Mouse (Mus musculus): ENCODE results near the gene Rassf8. TPM values are rescaled to one million over a fixed set of nuclear protein-coding genes. Genes with fewer than 3 reads are reported as not detected.

The Rassf8 gene
- 4.4 and 6.9 TPM in 2 replicates for polyA plus RNA-seq (2014; fragmentation: Nextera tagmentation; extraction: Ambion mirVana)

GRCm38 (mm10) chr6:145746132-145746849 is at the start of gene Rassf8:
Rassf8 (plus strand) TSS chr6:145746748.
- H3K36me3 ChIP-seq (ENCODE audit: control insufficient read depth, insufficient read depth, low read length) = no peaks in the 10 kb centered on the region
- no peaks in the 10 kb centered on the region; the same call in 1 of the 2 replicates for H3K27me3 ChIP-seq (ENCODE audit: control insufficient read depth, insufficient read depth, low read length)
- peak within 1 kb of the TSS; percentile 60 for H3K9ac ChIP-seq (replicated peaks; ENCODE audit: low read length)
- peak within 1 kb of the TSS; percentile 74 for H3K27ac ChIP-seq (replicated peaks; ENCODE audit: low read depth, low read length)
- DNase-seq (peak; percentile 90), ATAC-seq (ENCODE audit: low FRiP score, low TSS enrichment) (peak; percentile 94)
- 0 out of 2 replicates have a peak, but pooled peaks cover 3% of the 10 kb centered on the region for H3K4me1 ChIP-seq (ENCODE audit: control insufficient read depth, insufficient read depth, low read length)
- WGBS = 1% methylated on average over 69 of the region's 71 CpGs
- H3K9me3 ChIP-seq (ENCODE audit: control insufficient read depth, low read length) = no peaks in the 10 kb centered on the region
- peak within 1 kb of the TSS; percentile 54 for H3K4me3 ChIP-seq (replicated peaks; ENCODE audit: low read depth, low read length)
- H3K4me2 ChIP-seq (ENCODE audit: low read length) = peak within 1 kb of the TSS; percentile 82

- ATAC-seq (ENCODE audit: low FRiP score, low TSS enrichment) (no peak), DNase-seq (no peak)
- Histone ChIP-seq H3K27ac (replicated peaks; ENCODE audit: low read depth, low read length) (no peak overlapping the region), H3K27me3 (ENCODE audit: control insufficient read depth, insufficient read depth, low read length) (no peaks in the 10 kb centered on the region), H3K4me2 (ENCODE audit: low read length) (no peak overlapping the region), H3K9ac (replicated peaks; ENCODE audit: low read length) (no peak overlapping the region), H3K4me3 (replicated peaks; ENCODE audit: low read depth, low read length) (no peak overlapping the region), H3K4me1 (ENCODE audit: control insufficient read depth, insufficient read depth, low read length) (no peaks in the 10 kb centered on the region), H3K36me3 (ENCODE audit: control insufficient read depth, insufficient read depth, low read length) (no peaks in the 10 kb centered on the region), H3K9me3 (ENCODE audit: control insufficient read depth, low read length) (no peaks in the 10 kb centered on the region)
- 24% methylated on average over 8 of the region's 8 CpGs for WGBS
Observed at GRCm38 (mm10) chr6:145701021-145701540, 45.5 kb upstream of the Rassf8 start.

- DNase-seq = no peak
- Histone ChIP-seq H3K9ac (replicated peaks; ENCODE audit: low read length) (no peak overlapping the region), H3K4me1 (ENCODE audit: control insufficient read depth, insufficient read depth, low read length) (no peaks in the 10 kb centered on the region), H3K27me3 (ENCODE audit: control insufficient read depth, insufficient read depth, low read length) (no peaks in the 10 kb centered on the region), H3K9me3 (ENCODE audit: control insufficient read depth, low read length) (no peaks in the 10 kb centered on the region), H3K4me3 (replicated peaks; ENCODE audit: low read depth, low read length) (no peak overlapping the region), H3K36me3 (ENCODE audit: control insufficient read depth, insufficient read depth, low read length) (no peaks in the 10 kb centered on the region), H3K4me2 (ENCODE audit: low read length) (no peak overlapping the region), H3K27ac (replicated peaks; ENCODE audit: low read depth, low read length) (no peak overlapping the region)
- WGBS = 80% methylated on average over 6 of the region's 6 CpGs
- no peak for ATAC-seq (ENCODE audit: low FRiP score, low TSS enrichment)
Observed at GRCm38 (mm10) chr6:145703667-145704066, 42.9 kb upstream of the Rassf8 start.

GRCm38 (mm10) chr6:145709956-145710720 is 36.4 kb upstream of the Rassf8 start:
- 92% methylated on average over 18 of the region's 18 CpGs for WGBS
- H3K27me3 ChIP-seq (ENCODE audit: control insufficient read depth, insufficient read depth, low read length) = no peaks in the 10 kb centered on the region
- H3K4me2 ChIP-seq (ENCODE audit: low read length) = no peak overlapping the region
- DNase-seq = no peak
- H3K9ac ChIP-seq (replicated peaks; ENCODE audit: low read length) = no peak overlapping the region
- no peaks in the 10 kb centered on the region for H3K36me3 ChIP-seq (ENCODE audit: control insufficient read depth, insufficient read depth, low read length)
- H3K4me1 ChIP-seq (ENCODE audit: control insufficient read depth, insufficient read depth, low read length) = peaks cover 4% of the 10 kb centered on the region; the same call in 1 of the 2 replicates
- no peaks in the 10 kb centered on the region for H3K9me3 ChIP-seq (ENCODE audit: control insufficient read depth, low read length)
- no peak overlapping the region for H3K27ac ChIP-seq (replicated peaks; ENCODE audit: low read depth, low read length)
- H3K4me3 ChIP-seq (replicated peaks; ENCODE audit: low read depth, low read length) = no peak overlapping the region
- ATAC-seq (ENCODE audit: low FRiP score, low TSS enrichment) = no peak

GRCm38 (mm10) chr6:145710797-145711196 is 35.8 kb upstream of the Rassf8 start:
- no peaks in the 10 kb centered on the region for H3K36me3 ChIP-seq (ENCODE audit: control insufficient read depth, insufficient read depth, low read length)
- 91% methylated on average over 3 of the region's 3 CpGs for WGBS
- no peak overlapping the region for H3K9ac ChIP-seq (replicated peaks; ENCODE audit: low read length)
- no peak overlapping the region for H3K4me3 ChIP-seq (replicated peaks; ENCODE audit: low read depth, low read length)
- H3K27ac ChIP-seq (replicated peaks; ENCODE audit: low read depth, low read length) = no peak overlapping the region
- H3K9me3 ChIP-seq (ENCODE audit: control insufficient read depth, low read length) = no peaks in the 10 kb centered on the region
- H3K27me3 ChIP-seq (ENCODE audit: control insufficient read depth, insufficient read depth, low read length) = no peaks in the 10 kb centered on the region
- peaks cover 4% of the 10 kb centered on the region; the same call in 1 of the 2 replicates for H3K4me1 ChIP-seq (ENCODE audit: control insufficient read depth, insufficient read depth, low read length)
- H3K4me2 ChIP-seq (ENCODE audit: low read length) = no peak overlapping the region
- no peak for ATAC-seq (ENCODE audit: low FRiP score, low TSS enrichment)
- no peak for DNase-seq

GRCm38 (mm10) chr6:145711320-145711719 is 35.2 kb upstream of the Rassf8 start:
- Histone ChIP-seq H3K27ac (replicated peaks; ENCODE audit: low read depth, low read length) (no peak overlapping the region), H3K9me3 (ENCODE audit: control insufficient read depth, low read length) (no peaks in the 10 kb centered on the region), H3K4me2 (ENCODE audit: low read length) (no peak overlapping the region), H3K36me3 (ENCODE audit: control insufficient read depth, insufficient read depth, low read length) (no peaks in the 10 kb centered on the region), H3K9ac (replicated peaks; ENCODE audit: low read length) (no peak overlapping the region), H3K27me3 (ENCODE audit: control insufficient read depth, insufficient read depth, low read length) (no peaks in the 10 kb centered on the region), H3K4me1 (ENCODE audit: control insufficient read depth, insufficient read depth, low read length) (peaks cover 4% of the 10 kb centered on the region; the same call in 1 of the 2 replicates), H3K4me3 (replicated peaks; ENCODE audit: low read depth, low read length) (no peak overlapping the region)
- ATAC-seq (ENCODE audit: low FRiP score, low TSS enrichment) = no peak
- 83% methylated on average over 5 of the region's 5 CpGs for WGBS
- DNase-seq = no peak

GRCm38 (mm10) chr6:145713241-145714114 is 33.1 kb upstream of the Rassf8 start:
- Histone ChIP-seq H3K36me3 (ENCODE audit: control insufficient read depth, insufficient read depth, low read length) (no peaks in the 10 kb centered on the region), H3K9ac (replicated peaks; ENCODE audit: low read length) (no peak overlapping the region), H3K9me3 (ENCODE audit: control insufficient read depth, low read length) (no peaks in the 10 kb centered on the region), H3K4me1 (ENCODE audit: control insufficient read depth, insufficient read depth, low read length) (peaks cover 4% of the 10 kb centered on the region; the same call in 1 of the 2 replicates), H3K27ac (replicated peaks; ENCODE audit: low read depth, low read length) (no peak overlapping the region), H3K4me3 (replicated peaks; ENCODE audit: low read depth, low read length) (no peak overlapping the region), H3K4me2 (ENCODE audit: low read length) (no peak overlapping the region), H3K27me3 (ENCODE audit: control insufficient read depth, insufficient read depth, low read length) (no peaks in the 10 kb centered on the region)
- DNase-seq = peak; percentile 19
- ATAC-seq (ENCODE audit: low FRiP score, low TSS enrichment) = no peak
- 29% methylated on average over 8 of the region's 8 CpGs for WGBS

GRCm38 (mm10) chr6:145714131-145714530 is 32.4 kb upstream of the Rassf8 start:
- WGBS = 49% methylated on average over 1 of the region's 1 CpGs
- H3K9ac ChIP-seq (replicated peaks; ENCODE audit: low read length) = no peak overlapping the region

More at GRCm38 (mm10) chr6:145714131-145714530, 32.4 kb upstream of the Rassf8 start:
- peaks cover 4% of the 10 kb centered on the region; the same call in 1 of the 2 replicates for H3K4me1 ChIP-seq (ENCODE audit: control insufficient read depth, insufficient read depth, low read length)
- no peak overlapping the region for H3K4me3 ChIP-seq (replicated peaks; ENCODE audit: low read depth, low read length)
- no peak overlapping the region for H3K27ac ChIP-seq (replicated peaks; ENCODE audit: low read depth, low read length)
- H3K36me3 ChIP-seq (ENCODE audit: control insufficient read depth, insufficient read depth, low read length) = no peaks in the 10 kb centered on the region
- H3K9me3 ChIP-seq (ENCODE audit: control insufficient read depth, low read length) = no peaks in the 10 kb centered on the region
- H3K27me3 ChIP-seq (ENCODE audit: control insufficient read depth, insufficient read depth, low read length) = no peaks in the 10 kb centered on the region
- DNase-seq (no peak), ATAC-seq (ENCODE audit: low FRiP score, low TSS enrichment) (no peak)
- no peak overlapping the region for H3K4me2 ChIP-seq (ENCODE audit: low read length)
